25 mouse cellular contexts compared by ENCODE assay signal in the genomic region with DNA sequence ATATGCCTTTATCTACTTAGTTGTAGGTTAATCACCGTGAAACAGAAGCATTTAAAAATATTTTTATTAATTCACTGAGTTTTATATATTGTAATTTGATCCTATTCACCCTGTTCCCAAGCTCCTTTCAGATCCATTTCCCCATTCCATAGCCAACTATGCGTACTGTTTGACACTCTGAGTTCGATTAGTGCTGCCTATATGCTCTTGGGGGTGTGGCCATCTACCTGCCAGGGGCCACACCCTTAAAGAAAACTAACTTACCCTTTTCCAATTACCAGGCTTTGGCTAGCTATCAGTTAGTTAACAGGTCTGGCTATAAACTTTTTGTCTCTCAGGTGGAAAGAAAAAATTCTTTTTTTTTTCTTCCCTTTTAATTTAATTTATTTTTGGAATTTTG. TPM values are rescaled to one million over a fixed set of nuclear protein-coding genes. Genes with fewer than 3 reads are reported as not detected.
A peak's percentile ranks its signal among the peaks of the same experiment; 100 is the strongest.
DNase-seq lines count a peak whose midpoint lies in the region; ATAC-seq lines count a peak whose summit lies in the region.
"Had no signal": no experiment of that assay in that cellular context is flagged by ENCODE, and none has a peak within 500 bp of the region (broad histone marks: within the 10 kb centered on the region; RNA-seq: fewer than 3 reads in every experiment).

No protein-coding gene starts in this region.

- DNase-seq in heart, adult 11 months, result peak; percentile 33
- no peak for DNase-seq in heart, adult 8-10 months (ENCODE audit: low spot score)
- DNase-seq in kidney, postnatal 25 days, result no peak
- DNase-seq in ES-CJ7 (ENCODE audit: low read depth, low spot score), result peak; percentile 8
- peak; percentile 66 for DNase-seq in large intestine, adult 2 months (ENCODE audit: low read depth, low spot score)
- no peak for DNase-seq in cerebellum, postnatal 36 days
- DNase-seq in frontal cortex, postnatal 14 days (ENCODE audit: low spot score in 2 of 2), result no peak
- DNase-seq: adrenal gland, adult 2 months; adrenal gland, postnatal 10 days; adrenal gland, postnatal 25 days; B cell, adult 2 months; cerebellum, adult 11 months; cerebellum, adult 18-20 months; cerebellum, adult 8-10 months; cerebellum, adult 9-11 months; cerebellum, postnatal 14 days; forebrain, postnatal 0 days had no signal

- no peaks in the 10 kb centered on the region for H3K27me3 ChIP-seq in kidney, embryonic 15.5 days
- H3K27me3 ChIP-seq: CH12.LX; embryonic facial prominence, embryonic 12.5 days; forebrain, embryonic 13.5 days; Patski had no signal

- H3K27ac ChIP-seq in kidney, embryonic 15.5 days, result 0 out of 2 replicates have a peak overlapping the region, but pooled peaks have one; percentile 41
- H3K27ac ChIP-seq: embryonic facial prominence, embryonic 10.5 days; embryonic facial prominence, embryonic 12.5 days; forebrain, embryonic 13.5 days; forebrain, embryonic 15.5 days had no signal

- no peaks in the 10 kb centered on the region for H3K9me3 ChIP-seq in kidney, embryonic 15.5 days (replicated peaks)
- H3K9me3 ChIP-seq: embryonic facial prominence, embryonic 10.5 days; embryonic facial prominence, embryonic 12.5 days; forebrain, embryonic 13.5 days; forebrain, embryonic 15.5 days had no signal

- no peak for ATAC-seq in kidney, embryonic 15.5 days (replicated peaks; ENCODE audit: low FRiP score)
- ATAC-seq: CD4-positive, CD25-positive, alpha-beta regulatory T cell, adult 4 months; forebrain, embryonic 13.5 days; forebrain, embryonic 15.5 days; forebrain, postnatal 0 days; Patski had no signal

- peaks cover 7% of the 10 kb centered on the region for H3K4me1 ChIP-seq in kidney, embryonic 15.5 days
- H3K4me1 ChIP-seq: forebrain, embryonic 13.5 days; forebrain, embryonic 15.5 days had no signal

- whole genome bisulfite sequencing in kidney, embryonic 15.5 days, result 83% methylated on average over 3 of the region's 3 CpGs
- WGBS in large intestine, adult 2 months, result 63% methylated on average over 3 of the region's 3 CpGs

- H3K9ac ChIP-seq in kidney, embryonic 15.5 days, result no peak overlapping the region
- H3K9ac ChIP-seq: embryonic facial prominence, embryonic 12.5 days; forebrain, embryonic 13.5 days; forebrain, embryonic 15.5 days; forebrain, postnatal 0 days had no signal

- H3K4me2 ChIP-seq in kidney, embryonic 15.5 days, result no peak overlapping the region
- H3K4me2 ChIP-seq: embryonic facial prominence, embryonic 12.5 days; forebrain, embryonic 13.5 days; forebrain, embryonic 15.5 days had no signal

- H3K36me3 ChIP-seq in kidney, embryonic 15.5 days, result no peaks in the 10 kb centered on the region
- H3K36me3 ChIP-seq: embryonic facial prominence, embryonic 10.5 days; embryonic facial prominence, embryonic 12.5 days; forebrain, embryonic 15.5 days had no signal

- no peak overlapping the region for H3K4me3 ChIP-seq in kidney, embryonic 15.5 days (replicated peaks)
- H3K4me3 ChIP-seq: embryonic facial prominence, embryonic 10.5 days; embryonic facial prominence, embryonic 12.5 days; forebrain, embryonic 13.5 days; forebrain, embryonic 15.5 days had no signal

RNA-seq across cellular contexts. Expression of a gene that starts 35.5 kb away (rescaled TPM):
- total RNA-seq in heart, adult 8-10 months (2022), result 10 to 100 TPM; 20.9 to 29.5 (median 21.3) TPM
- 27.2 and 29.8 TPM in 2 replicates for polyA plus RNA-seq in kidney, embryonic 15.5 days (2015; fragmentation: Nextera tagmentation; extraction: Ambion mirVana)
- 11.4 and 17.4 TPM in 2 replicates for polyA plus RNA-seq in large intestine, adult 2 months (2012; rRNA removed)

Comparison
In these comparisons a context has a peak if more than half of its experiments do, and no peak if none do; other contexts are left out.
1. DNase-seq: peak in heart, adult 11 months (single experiment), ES-CJ7 (single experiment) and large intestine, adult 2 months (single experiment); none in heart, adult 8-10 months (single experiment), kidney, postnatal 25 days (0 of 2), cerebellum, postnatal 36 days (0 of 2) and frontal cortex, postnatal 14 days (0 of 2).